Mouse (Mus musculus): ENCODE data around the gene Gm9964.
A peak's percentile ranks its signal among the peaks of the same experiment; 100 is the strongest.
"Not testable (repeated sequence)": the region's sequence is repeated elsewhere in the genome, so short reads cannot be mapped to it uniquely, and the experiment has no call there.

Gm9964 gene

DNA sequence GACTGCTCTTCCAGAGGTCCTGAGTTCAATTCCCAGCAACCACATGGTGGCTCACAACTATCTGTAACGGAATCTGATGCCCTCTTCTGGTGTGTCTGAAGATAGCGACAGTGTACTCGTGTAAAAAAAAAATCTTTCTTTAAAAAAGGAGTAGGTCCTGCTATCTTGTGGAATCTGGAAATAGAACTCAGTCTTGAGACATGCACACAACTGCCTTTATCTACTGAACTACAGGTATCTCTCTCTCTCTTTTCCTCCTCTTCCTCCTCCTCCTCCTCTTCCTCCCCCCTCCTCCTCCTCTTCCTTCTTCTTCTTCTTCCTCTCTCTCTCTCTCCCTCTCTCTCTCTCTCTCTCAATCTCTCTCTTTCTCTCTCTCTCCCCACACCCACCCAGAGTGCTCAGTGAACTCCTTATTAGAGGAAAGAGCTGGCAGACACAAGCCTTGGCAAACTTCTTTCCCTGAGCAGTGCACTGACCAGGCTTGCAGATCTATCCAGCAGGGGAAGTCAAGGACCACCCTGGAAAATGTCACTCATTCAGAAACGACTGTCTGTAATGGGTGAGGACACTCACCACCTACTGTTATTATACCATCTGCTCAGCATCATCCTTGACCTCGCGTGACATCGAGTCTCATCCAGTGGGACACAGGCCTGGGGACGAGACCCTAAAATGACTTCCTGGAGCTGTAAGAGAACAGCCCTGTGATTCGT is 3.2 kb upstream of the Gm9964 start:
- DNase-seq: no peak

GRCm38 (mm10) chr11:79296167-79296566 is 539 bp downstream of the Gm9964 start:
- DNase-seq: peak; percentile 74

GRCm38 (mm10) chr11:79293971-79294370 is 2.7 kb downstream of the Gm9964 start:
- peak; percentile 40 for DNase-seq

- no peak for DNase-seq
Observed at GRCm38 (mm10) chr11:79293025-79293424, 3.7 kb downstream of the Gm9964 start.

DNA sequence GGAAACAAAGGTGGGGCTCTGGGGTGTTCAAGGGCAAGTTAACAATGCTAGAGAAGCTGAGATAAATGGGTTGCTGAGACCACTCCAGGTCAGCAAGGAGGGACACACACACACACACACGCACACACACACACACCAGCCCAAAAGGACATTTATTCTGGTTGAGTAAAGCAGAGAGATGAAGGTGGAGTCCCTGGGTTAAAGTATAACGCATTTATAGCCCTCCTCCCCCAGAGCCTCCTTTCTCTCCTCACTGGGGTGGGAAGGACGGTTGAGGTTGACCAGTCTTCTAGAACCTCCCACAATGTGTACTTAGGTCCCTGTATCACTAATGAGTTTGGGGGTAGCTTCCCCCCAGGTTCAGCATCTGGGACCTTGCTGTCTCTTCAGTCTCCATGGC is 4.6 kb downstream of the Gm9964 start:
- DNase-seq: peak; percentile 67

- DNase-seq: peak; percentile 20
Observed at GRCm38 (mm10) chr11:79291651-79292050, 5.1 kb downstream of the Gm9964 start.

DNA sequence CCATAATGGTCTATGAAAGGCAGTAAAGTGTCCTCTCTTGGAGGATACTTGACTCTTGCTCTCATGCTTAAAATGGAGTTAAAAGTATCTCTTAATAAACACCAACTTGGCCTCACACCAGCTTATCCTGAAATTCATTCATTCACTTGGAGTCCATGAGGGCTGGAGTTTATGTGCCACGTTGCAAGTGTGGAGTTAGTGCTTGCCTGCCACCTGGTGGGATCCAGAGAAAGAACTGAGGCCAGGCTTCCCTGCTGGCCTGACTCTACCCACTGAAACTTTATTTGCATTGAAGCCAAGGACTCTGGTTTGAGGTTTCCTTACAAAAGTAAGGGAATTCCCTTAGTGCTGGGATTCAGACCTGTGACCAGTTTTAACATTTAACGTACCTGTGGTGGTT is 6.2 kb downstream of the Gm9964 start:
- DNase-seq: peak; percentile 75

DNA sequence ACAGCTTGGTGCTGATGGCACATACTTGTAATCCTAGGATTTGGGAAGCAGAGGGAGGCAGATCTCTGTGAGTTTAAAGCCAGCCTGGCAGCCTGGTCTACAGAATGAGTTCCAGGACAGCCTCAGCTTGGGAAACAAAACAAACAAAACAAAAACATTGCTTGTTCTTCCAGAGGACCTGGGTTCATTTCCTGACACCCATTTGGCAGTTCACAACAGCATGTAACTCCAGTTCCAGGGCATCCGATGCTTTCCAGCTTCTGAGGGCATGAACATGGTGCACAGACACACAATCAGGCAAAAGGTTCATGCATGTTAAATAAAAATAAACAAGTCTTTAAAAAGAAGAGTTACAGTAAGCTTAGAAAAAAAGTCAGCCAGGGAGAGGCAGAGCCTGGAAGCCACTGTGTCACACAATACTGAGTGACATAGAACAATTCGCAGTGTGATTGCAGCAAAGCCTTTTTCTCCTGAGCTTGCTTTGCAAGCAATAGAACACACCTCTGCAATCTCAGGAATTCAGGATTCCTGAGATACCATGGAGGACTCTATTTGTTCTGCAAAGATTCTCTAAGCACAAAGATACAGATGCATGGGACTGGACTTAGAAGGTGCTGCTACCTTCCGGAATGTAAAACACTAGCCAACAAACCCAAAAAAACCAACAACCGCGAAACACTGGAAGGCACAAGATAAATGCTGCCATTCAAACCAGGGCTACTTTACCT is 7.6 kb downstream of the Gm9964 start:
- no peak for DNase-seq

GRCm38 (mm10) chr11:79288278-79288843 is 8.3 kb downstream of the Gm9964 start:
- DNase-seq: no peak

GRCm38 (mm10) chr11:79287447-79287846 is 9.3 kb downstream of the Gm9964 start:
- DNase-seq: no peak

DNA sequence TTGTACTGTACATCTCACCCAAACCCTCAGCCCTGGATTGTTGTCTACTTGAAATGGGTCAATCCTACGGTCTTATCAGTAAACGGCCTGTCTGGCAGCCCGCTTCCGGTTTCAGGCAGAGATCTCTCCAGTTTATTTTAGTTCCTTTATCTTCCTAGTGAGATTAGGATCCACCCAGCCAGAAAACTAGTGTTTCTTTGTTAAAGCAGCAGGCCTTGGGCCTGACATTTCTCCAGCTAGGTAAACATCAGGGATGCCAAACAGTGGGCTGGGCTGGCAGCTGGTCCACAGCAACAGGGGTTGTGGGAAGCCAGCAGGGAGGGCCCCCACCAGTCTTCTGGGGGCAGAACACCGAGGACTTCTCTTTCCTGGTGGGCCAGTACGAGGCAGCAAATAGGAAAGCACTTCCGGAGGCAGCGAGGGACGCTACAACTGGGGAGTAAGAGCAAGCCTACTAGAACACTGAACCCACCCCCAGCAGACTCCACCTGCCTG is 10.4 kb downstream of the Gm9964 start:
- DNase-seq: no peak

GRCm38 (mm10) chr11:79283350-79284030 is 13.2 kb downstream of the Gm9964 start:
- no peak for DNase-seq

DNA sequence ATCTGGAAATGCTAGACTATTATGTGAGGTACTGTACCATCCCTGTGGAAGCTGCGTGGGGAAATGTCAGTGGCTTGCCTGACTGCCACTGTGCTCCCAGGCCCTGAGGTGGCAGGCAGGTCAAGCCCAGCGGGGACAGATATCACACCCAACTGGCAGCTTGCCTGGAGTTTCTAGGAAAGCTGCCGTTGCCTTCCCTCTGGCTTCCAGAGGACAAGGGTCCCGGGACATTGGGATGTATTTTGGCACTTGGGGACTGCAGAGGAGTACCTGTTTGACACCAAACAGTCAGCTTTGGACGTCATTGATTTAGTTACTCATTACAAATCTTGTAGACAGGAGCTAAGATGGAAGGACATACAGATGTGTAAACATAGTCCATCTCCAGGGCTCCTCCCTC is 15.3 kb downstream of the Gm9964 start:
- DNase-seq: peak; percentile 46

GRCm38 (mm10) chr11:79279732-79280405 is 16.8 kb downstream of the Gm9964 start:
- DNase-seq: peak; percentile 61

GRCm38 (mm10) chr11:79273757-79274156 is 22.9 kb downstream of the Gm9964 start:
- no peak for DNase-seq

GRCm38 (mm10) chr11:79273039-79273438 is 23.7 kb downstream of the Gm9964 start:
- DNase-seq: no peak

DNA sequence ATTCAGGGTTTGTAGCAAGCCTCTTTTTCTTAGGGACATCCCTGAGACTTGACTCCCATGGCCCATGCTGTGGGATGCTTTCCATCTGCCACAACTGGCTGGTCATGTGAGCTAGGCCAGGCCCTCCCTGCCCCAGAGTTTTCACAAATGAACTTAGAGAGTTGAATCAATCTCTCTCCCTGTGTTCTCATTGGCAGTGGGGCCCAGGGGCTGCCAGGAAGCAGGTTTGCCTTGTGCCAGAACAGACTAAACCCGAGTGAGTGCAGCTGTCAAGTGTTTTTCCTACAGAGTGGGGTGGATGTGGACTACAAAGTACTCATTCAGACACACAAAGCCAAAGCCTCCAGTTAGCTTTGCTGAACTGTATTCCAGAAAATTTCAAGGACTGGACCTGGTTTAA is 29.5 kb downstream of the Gm9964 start:
- DNase-seq: peak; percentile 62

DNA sequence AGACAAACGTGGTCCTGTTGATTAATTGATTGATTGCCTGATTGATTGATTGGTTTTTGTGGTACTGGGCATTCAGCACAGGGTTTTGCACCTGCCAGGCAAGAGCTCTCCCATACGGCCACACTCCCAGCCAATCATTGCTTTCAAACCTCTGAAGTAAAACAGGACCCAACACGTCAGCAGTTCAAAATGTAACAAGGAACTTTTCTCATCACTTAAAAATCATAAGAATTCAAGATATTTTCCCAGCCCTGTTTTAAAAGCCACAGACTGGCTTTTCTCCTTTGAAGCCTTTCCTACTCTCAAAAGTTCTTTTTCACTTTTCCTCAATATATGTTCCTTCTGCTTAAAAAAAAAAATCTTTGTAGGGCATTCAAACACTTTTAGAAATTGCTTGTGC is 32.3 kb downstream of the Gm9964 start:
- no peak for DNase-seq

GRCm38 (mm10) chr11:79260126-79260525 is 36.6 kb downstream of the Gm9964 start:
- not testable (repeated sequence) for DNase-seq

DNA sequence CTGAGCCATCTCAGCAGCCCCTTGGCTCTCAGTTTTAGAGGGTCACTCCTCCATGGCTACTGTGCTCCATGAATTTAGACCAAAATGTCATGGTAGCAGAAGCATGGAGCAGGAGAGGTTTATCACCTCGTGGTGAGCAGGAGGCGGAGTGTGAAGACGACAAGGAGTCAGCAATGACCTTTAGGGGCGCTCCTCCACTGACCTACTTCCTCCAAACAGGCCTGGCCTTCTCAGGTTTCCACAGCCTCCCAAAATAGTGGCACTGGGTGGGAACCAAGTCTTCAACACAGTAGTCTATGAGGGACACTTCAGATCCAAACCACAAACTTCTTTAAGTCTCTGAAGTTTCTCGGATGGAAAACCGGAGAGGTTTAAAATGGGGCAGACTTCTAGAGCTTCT is 38.0 kb downstream of the Gm9964 start:
- DNase-seq: no peak

- DNase-seq: peak; percentile 96
Observed at GRCm38 (mm10) chr11:79254391-79255098, 42.2 kb downstream of the Gm9964 start, which contains the start of gene Wsb1. TSS of gene Wsb1 (minus strand) at chr11:79254671.
